Mouse (Mus musculus) cerebral cortex, adult 2 months (tissue): ENCODE results near the gene Gucy2c.

Experiments
- WGBS: fragments of 180-500 bp; shearing (Covaris S2); methylation state at CpG from one replicate; pipeline ENCODE4 v1.1.7; 2018; 5-methylcytosine and 5-hydroxymethylcytosine counted together

Gucy2c gene

GRCm38 (mm10) chr6:136781377-136781986, at the start of gene Gucy2c:
TSS of gene Gucy2c (minus strand) at chr6:136781765.
- WGBS, result 86% methylated on average over 20 of the region's 20 CpGs

- 30% methylated on average over 4 of the region's 4 CpGs for WGBS
Measured at GRCm38 (mm10) chr6:136828681-136829080, 47.1 kb upstream of the Gucy2c start.

DNA sequence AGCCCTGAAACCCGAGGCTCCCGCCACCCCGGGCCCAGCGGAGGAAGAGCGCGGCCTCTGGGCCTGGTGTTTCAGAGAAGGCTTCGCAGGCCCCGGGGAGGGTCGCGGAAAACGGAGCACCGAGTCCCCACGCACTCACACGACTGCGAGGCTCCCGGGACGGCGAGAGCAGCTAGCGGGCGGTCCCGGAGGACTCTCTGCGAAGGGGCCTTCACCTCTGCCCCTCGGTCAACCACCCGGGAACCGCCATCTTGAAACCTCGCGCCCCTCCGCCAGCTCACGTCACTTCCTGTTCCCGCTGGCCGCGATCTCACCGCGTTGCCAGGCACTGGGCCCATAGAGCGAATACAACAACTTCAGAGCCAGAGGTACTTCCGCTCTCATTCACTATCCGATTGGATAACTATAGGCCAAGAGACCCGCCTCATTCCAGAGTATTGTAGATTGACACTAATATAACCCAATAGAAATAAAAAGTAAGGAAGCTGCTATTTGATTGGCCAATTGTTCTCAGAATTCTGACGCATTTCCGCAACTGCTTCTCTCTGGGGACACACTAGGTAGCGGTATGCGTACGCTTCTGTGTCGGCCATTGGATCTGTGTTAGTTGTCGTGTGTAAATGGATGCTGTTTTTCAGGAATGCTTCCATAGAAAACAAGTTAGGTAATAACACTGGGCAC, 46.5 kb upstream of the Gucy2c start, which contains the start of gene Wbp11:
Gene Wbp11, minus strand, starts transcription at position 353 of the 681 bp plus-strand sequence.
- WGBS, result under 1% methylated on average over 45 of the region's 45 CpGs

DNA sequence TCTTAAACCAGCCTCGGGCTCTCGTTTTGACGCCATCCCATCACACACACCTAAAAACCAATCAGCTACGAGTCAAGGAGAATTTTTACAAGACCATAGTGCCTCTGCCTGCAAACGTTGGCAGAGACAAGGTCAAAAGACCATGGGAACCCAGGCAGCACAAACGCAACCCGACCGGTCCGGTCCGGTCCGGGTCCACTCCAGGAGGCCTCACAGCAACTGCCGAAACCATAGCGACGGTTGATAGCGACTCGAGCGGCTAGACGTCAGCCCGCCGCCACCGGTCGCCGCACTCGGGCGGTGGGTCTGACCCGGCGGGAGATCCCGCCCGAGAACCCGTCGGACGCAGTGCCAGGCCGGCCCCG, 45.9 kb upstream of the Gucy2c start, which contains the start of gene BC049715:
Gene BC049715, plus strand, starts transcription at position 111 of the 365 bp plus-strand sequence.
- 0% methylated on average over 34 of the region's 34 CpGs for WGBS

- WGBS, result 11% methylated on average over 7 of the region's 7 CpGs
Measured at GRCm38 (mm10) chr6:136827116-136827515, 45.6 kb upstream of the Gucy2c start.

DNA sequence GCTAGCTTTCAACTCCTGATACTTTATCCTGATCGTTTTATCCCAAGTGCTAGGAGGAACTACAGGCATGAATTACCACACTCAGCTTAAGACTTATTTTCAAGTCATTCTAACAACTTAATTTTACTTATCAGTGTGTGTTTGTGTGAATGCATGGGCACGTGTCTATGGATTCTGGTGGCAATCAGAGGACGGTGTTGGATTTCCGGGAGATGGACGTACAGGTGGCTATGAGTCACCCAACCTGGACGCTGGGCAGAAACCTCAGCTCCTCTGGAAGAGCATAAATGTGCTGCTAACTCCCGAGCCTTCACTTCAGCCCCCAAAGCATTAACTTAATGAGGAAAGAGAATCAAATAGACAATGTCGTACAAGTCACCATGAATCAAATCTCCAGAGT, 43.4 kb upstream of the Gucy2c start:
- 84% methylated on average over 8 of the region's 8 CpGs for WGBS

DNA sequence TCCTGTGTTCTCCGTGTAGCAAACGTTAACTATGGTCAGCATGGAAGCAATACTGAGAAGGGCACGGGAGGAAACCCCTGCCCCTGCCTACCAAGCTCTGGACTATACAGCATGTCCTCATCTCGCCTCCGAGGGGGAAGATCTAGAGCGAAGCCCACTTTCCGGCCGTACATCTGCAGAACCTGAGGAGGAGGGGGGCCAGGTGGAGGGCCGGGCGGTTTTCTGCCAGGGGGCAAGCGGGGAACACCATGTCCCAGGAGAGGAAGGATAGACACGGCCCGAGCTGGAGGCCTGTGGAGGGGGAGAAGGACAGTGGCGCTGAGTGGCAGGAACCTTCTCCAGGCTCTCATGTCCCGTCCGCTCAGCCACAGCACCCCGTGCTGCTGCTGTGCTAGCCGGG, 39.5 kb upstream of the Gucy2c start:
- 92% methylated on average over 18 of the region's 18 CpGs for WGBS

GRCm38 (mm10) chr6:136820381-136820780, 38.8 kb upstream of the Gucy2c start:
- WGBS, result 94% methylated on average over 21 of the region's 21 CpGs

DNA sequence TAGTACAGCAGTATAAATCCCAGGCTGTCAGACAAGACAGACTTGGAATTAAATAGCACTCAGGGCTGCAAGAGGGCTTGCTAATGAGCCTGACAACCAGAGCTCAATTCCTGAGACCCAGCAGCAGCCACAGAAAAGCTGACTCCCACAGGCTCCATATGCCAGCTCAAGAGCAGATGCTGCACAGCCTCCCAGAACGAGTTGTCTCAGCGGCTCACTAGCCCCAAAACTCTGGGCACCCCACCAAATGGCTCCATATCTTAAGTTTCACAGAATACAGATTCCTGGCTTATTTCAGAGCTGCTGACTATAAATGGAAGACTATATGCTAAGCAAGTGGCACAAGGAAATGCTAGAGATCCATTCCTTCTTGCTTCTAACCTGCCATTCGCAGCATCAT, 36.0 kb upstream of the Gucy2c start:
- 51% methylated on average over 3 of the region's 3 CpGs for WGBS

DNA sequence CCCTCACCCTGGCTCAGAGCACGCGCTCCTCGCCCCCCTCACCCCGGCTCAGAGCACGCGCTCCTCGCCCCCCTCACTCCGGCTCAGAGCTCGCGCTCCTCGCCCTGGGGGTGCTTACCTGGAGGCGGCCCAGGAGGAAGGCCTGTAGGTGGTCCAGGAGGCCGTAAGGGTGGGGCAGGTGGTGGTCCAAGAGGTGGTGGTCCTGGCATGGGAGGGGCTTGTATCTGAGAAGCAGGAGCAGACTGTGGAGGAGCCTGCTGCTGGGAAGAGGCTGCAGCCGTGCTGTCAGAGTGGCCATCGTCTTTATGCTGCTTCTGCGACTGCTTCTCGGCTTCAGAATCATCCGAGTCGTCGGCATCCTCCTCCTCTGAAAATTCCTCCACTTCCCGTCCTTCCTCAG, 35.3 kb upstream of the Gucy2c start:
- 59% methylated on average over 21 of the region's 21 CpGs for WGBS

DNA sequence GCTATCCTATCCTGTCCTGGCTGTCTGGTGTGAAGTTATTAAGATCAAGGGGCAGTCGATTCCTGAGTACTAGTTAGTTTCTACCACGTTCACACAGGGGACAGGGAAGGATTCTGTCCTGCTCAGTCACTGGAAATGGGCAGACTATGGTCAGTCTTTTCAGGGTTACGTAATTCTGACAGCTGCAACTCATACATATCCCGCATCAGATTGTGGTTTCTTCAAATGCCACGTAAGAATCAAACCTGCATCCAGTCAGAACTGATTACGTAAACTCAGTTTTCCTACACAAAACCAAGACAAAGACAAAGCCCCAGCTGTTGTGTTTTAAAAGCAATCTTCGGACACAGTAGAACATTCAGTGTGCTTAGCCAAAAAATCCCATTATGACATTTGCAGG, 33.8 kb upstream of the Gucy2c start:
- 80% methylated on average over 7 of the region's 7 CpGs for WGBS

DNA sequence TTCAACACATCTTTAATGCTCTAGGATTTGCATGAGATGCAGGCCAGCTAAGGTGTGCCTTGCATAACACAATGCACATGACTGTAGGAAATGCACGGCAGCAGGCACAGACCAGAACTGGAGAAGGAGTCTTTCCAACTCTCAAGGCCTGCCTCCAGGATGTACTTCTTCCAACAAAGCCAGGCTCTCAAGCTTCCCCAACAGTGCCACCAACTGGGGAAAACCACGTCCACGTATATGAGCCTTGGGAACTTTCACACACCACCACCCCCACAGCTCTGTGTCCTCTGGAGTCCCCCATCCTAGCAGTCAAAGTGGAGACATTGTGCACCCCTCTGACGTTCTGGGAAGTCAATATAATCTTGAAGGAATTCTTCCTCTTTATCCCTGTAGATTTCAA, 31.6 kb upstream of the Gucy2c start:
- 20% methylated on average over 4 of the region's 4 CpGs for WGBS

DNA sequence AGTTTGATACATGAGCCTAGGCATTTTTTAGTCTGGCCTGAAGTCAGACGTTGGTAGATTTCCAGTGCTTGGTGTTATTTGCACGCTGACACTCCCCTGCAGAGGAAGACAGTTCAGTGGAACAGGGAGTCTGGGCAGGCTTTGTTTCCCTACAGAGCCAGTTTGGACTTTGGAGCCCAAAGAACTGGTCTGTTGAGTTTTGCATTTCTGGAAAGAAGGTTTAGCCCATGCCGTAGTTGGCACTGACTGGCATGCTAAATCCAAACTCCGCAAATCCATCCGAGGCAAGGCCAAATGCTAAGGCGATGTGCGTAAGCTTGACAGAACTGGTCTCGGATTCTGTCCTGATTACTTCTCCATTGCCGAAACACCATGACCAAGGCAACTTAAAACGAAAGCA, 29.6 kb upstream of the Gucy2c start:
- 72% methylated on average over 10 of the region's 10 CpGs for WGBS

DNA sequence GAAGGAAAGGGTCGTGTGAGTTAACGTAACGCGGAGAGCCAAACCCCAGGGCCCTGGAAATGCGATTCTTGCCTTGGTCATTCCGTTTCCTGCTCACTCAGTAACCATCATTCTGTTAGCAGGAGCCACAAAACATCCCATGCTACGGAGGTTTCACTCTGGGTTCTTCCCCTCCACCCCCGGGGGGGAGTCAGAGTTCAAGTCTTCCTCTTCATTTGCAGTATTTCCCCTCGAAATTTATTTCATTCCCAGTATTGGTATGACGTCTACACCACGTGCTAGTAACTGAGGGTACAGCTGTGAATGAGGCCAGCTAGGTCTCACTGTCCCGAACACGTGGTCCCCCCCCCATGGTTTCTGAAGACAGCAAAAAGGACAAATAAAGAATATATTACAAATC, 28.1 kb upstream of the Gucy2c start:
- WGBS, result 76% methylated on average over 13 of the region's 13 CpGs

GRCm38 (mm10) chr6:136809077-136809476, 27.5 kb upstream of the Gucy2c start:
- WGBS, result 15% methylated on average over 14 of the region's 14 CpGs

GRCm38 (mm10) chr6:136808631-136809046, 27.1 kb upstream of the Gucy2c start:
- WGBS, result under 1% methylated on average over 28 of the region's 28 CpGs

DNA sequence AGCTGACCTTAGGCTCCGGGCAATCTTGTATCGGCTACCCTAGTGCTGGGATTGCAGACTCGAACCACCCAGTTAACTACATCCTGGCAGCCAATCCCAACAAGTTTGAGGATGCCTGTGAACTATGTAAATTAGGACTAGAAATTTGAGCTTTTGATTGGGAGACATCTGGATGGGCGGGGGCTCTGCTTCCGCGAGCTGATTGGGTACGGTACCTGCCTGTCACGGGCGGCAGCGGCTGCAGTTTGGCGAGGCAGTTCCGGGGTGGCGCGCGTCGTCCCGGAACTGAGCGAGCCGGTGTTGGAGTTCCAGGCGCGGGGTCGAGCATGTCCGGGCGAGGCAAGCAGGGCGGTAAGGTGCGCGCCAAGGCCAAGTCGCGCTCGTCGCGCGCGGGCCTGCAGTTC, 26.5 kb upstream of the Gucy2c start, which contains the start of gene H2afj:
Gene H2afj, plus strand, starts transcription at position 231 of the 404 bp plus-strand sequence.
- under 1% methylated on average over 34 of the region's 34 CpGs for WGBS

- WGBS, result 40% methylated on average over 18 of the region's 18 CpGs
Measured at GRCm38 (mm10) chr6:136807395-136808013, 25.9 kb upstream of the Gucy2c start.

GRCm38 (mm10) chr6:136806819-136807218, 25.3 kb upstream of the Gucy2c start:
- WGBS, result 76% methylated on average over 5 of the region's 5 CpGs

DNA sequence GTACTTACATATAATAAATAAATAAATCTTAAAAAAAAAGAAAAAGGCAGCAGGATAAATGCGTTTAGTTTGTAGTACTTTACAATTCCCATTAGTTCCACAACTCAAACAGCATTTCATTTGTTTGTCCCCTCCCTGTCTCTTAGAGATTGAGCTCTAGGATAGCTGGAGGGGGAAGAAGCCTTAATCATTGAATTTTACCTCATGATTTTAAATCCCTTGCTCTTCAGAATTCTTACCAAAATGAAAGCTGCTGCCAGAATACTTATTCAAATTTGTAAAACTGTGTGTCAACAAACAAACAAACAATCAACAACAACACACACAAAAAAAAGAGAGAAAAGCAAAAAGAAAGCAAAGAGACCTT, 23.8 kb upstream of the Gucy2c start:
- WGBS, result 60% methylated on average over 1 of the region's 1 CpGs

DNA sequence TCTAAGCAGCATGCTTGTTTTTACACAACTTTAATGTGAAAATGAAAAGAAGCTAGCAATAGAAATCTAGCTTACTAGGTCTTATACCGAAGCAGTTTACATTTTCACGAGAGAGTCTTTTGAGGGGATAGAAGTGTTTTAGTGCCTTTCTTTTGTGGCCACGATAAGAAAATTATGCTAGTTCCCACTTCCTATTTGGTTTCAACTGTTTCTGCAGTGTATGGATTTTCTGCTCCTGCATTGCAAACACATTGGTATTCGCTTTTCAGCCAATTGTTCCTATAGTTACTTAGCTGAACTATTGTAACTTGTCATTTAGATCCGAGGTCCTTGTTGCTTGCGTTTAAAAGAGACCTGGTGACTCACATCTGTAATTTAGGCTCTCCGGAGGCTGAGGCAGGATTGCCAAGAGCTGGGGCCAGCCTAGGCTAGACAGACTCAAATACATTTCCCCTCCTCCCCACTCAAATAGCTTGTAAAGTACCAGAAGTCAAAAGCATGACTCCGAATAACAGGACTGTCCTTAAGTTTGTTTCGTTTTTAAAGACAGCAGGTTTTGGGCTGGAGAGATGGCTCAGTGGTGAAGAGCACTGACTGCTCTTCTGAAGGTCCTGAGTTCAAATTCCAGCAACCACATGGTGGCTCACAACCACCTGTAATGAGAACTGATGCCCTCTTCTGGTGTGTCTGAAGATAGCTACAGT, 23.3 kb upstream of the Gucy2c start:
- 16% methylated on average over 9 of the region's 9 CpGs for WGBS
